Mouse (Mus musculus) kidney, adult 2 months (tissue): ENCODE data around the gene Stac. TPM values are rescaled to one million over a fixed set of nuclear protein-coding genes. Genes with fewer than 3 reads are reported as not detected.

Experiments used
- DNase-seq: peaks from one replicate; pipeline ENCODE4 v3.0.0; 2021
- H3K27ac ChIP-seq: fragments of 200-500 bp; 2 replicates; pipeline ENCODE4 v1.5.1; 2012; ENCODE audit warnings: low read depth, low read length, control low read depth, inconsistent platforms; ENCODE audit not compliant: insufficient read depth
- H3K27me3 ChIP-seq: fragments of 200-500 bp; replicated peaks from 2 replicates; pipeline ENCODE4 v1.6.1; 2012; ENCODE audit warnings: mild to moderate bottlenecking, moderate library complexity, low read length, inconsistent platforms; ENCODE audit not compliant: control insufficient read depth, insufficient read depth
- H3K36me3 ChIP-seq: fragments of 200-500 bp; 2 replicates; pipeline ENCODE4 v1.6.1; 2012; ENCODE audit warnings: mild to moderate bottlenecking, moderate library complexity, low read length, inconsistent platforms; ENCODE audit not compliant: control insufficient read depth, insufficient read depth
- H3K4me1 ChIP-seq: fragments of 200-500 bp; 2 replicates; pipeline ENCODE4 v1.6.1; 2011; ENCODE audit warnings: low read length; ENCODE audit not compliant: control insufficient read depth, insufficient read depth
- H3K4me3 ChIP-seq: fragments of 200-500 bp; 2 replicates; pipeline ENCODE4 v1.5.1; 2011; ENCODE audit warnings: mild to moderate bottlenecking, low read depth, low read length, control low read depth; ENCODE audit not compliant: insufficient read depth
- CTCF ChIP-seq: fragments of 200-500 bp; conservative IDR thresholded peaks from 2 replicates; pipeline ENCODE4 v1.5.1; 2011; ENCODE audit warnings: low read depth, mild to moderate bottlenecking, control low read depth, low read length, moderate library complexity, mixed read lengths; ENCODE audit not compliant: insufficient read depth, insufficient read length
- POLR2A ChIP-seq: fragments of 200-500 bp; IDR thresholded peaks from one replicate; pipeline ENCODE4 v1.6.1; 2011; ENCODE audit warnings: low read depth, low read length, control low read depth
- WGBS: fragments of 180-500 bp; shearing (Covaris S2); methylation state at CpG from one replicate; pipeline ENCODE4 v1.1.7; 2018; 5-methylcytosine and 5-hydroxymethylcytosine counted together
- polyA plus RNA-seq: library from polyadenylated mRNA; depleted of rRNA; stranded (reverse); fragments of >200 nt; gene quantifications from 2 replicates; pipeline ENCODE4 v1.2.3, GENCODE M21; 2012

The Stac gene
- polyA plus RNA-seq, 1 experiment: 0.39 TPM

DNA sequence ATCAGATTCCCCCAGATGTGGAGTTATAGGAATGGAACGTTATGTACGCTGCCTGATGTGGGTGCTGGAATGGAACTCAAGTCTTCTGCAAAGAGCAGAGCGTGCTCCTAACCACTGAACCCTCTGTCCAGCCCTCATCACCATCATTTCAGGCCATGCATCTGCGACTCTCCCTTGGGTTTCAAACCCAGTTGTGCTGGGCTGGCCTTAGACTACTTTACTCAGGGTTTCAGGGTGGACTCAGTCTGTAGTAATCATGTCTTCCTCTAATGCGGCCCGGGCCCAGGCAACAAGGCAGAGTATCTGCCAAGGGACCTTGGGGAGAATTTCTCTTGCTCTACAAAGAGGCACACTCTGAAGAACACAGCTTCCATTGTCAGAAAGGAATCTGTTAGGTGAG, 126.0 kb downstream of the Stac start:
- TF ChIP-seq CTCF: no peak
- TF ChIP-seq POLR2A: no peak
- no peaks in the 10 kb centered on the region for H3K36me3 ChIP-seq
- no peak overlapping the region for H3K27ac ChIP-seq
- WGBS: 95% methylated on average over 6 of the region's 6 CpGs
- H3K27me3 ChIP-seq: no peaks in the 10 kb centered on the region
- DNase-seq: no peak
- no peak overlapping the region for H3K4me3 ChIP-seq
- H3K4me1 ChIP-seq: 0 out of 2 replicates have a peak, but pooled peaks cover 3% of the 10 kb centered on the region

DNA sequence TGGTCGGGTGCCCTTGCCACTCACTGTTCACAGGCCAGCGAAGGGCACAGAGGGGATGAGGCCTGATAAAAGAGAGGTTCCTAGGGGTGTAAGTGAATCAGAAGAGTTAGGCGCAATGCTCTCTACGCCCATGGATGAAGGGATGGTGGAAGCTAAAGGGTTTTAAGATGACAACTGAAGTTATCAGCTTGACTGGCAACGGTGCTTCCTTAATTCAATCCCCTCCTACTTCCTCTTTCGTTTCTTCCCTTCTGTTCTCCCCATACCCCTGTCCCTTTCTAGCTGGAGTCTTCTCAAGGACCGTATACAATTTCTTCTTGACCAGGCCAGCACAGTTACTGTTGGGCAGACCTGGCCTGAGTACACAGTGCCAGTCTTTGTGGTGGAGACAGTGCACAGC, 126.9 kb downstream of the Stac start:
- DNase-seq: no peak
- 0 out of 2 replicates have a peak, but pooled peaks cover 3% of the 10 kb centered on the region for H3K4me1 ChIP-seq
- TF ChIP-seq POLR2A (no peak), CTCF (no peak)
- H3K27ac ChIP-seq: no peak overlapping the region
- 57% methylated on average over 7 of the region's 7 CpGs for WGBS
- no peaks in the 10 kb centered on the region for H3K27me3 ChIP-seq
- no peak overlapping the region for H3K4me3 ChIP-seq
- H3K36me3 ChIP-seq: no peaks in the 10 kb centered on the region

DNA sequence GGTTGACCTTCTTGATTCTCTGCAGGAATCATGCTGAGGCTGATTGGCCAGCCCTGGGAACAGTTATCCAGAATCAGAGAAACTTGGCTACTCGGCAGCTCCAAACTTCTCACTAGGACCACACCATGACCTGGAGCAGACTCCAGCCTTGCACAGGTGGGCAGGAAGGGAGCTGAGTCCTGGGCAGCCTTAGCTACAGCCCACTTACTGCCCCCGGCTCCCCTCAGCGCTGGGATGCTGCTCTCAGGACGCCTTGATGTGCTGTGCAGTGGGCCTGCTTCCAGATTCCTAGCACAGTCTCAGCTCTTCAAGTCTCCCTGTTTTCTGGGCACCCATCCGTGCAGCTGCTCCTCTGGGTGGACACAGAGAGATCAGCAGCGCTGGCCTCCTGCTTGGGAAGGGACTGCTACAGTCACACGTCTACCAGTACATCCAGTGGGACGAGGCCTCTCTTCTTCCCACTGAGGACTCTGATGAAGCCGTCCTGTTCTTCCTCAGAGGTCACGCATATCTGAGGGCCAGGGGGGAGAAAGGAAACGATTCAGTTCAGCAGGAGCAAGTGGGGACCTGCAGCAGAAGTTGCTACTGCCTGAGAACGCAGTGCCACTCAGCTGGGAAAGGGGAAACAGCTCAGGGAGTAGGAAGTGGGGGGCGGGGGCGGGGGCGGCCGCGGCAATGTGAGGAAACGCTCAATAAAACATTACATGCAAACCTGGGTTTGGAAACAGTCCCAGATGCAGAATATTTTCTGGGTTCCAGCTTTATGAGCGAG, 127.7 kb downstream of the Stac start:
- TF ChIP-seq CTCF (no peak), POLR2A (no peak)
- no peak for DNase-seq
- no peak overlapping the region for H3K27ac ChIP-seq
- WGBS: 17% methylated on average over 19 of the region's 19 CpGs
- H3K4me3 ChIP-seq: no peak overlapping the region
- 0 out of 2 replicates have a peak, but pooled peaks cover 3% of the 10 kb centered on the region for H3K4me1 ChIP-seq
- no peaks in the 10 kb centered on the region for H3K36me3 ChIP-seq
- no peaks in the 10 kb centered on the region for H3K27me3 ChIP-seq

DNA sequence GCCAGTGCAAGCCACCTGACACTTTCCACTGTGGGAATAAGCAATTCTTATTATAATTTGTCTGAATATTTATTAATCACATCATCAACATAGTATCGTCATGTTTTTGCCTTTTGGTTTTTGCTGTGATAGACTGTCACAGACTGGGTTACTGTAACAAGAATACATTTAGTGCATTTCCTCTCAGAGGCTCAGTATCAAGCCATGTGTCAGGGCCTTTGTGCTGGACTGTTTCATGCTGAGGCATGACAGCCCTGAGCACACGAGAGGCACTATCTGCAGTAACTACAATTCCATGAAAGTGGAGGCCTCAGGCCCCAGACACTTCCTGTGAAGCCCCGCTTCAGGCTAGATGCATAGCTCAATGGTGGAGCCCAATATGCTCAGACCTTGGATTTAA, 133.4 kb downstream of the Stac start:
- Histone ChIP-seq H3K4me3 (no peak overlapping the region), H3K27me3 (no peaks in the 10 kb centered on the region), H3K36me3 (no peaks in the 10 kb centered on the region), H3K27ac (no peak overlapping the region), H3K4me1 (no peaks in the 10 kb centered on the region)
- no peak for DNase-seq
- WGBS: 83% methylated on average over 3 of the region's 3 CpGs
- TF ChIP-seq POLR2A: no peak
- TF ChIP-seq CTCF: no peak

GRCm38 (mm10) chr9:111552865-111553264, 137.3 kb downstream of the Stac start:
- WGBS: 11% methylated on average over 3 of the region's 3 CpGs
- Histone ChIP-seq H3K27me3 (no peaks in the 10 kb centered on the region), H3K4me1 (no peaks in the 10 kb centered on the region), H3K4me3 (no peak overlapping the region), H3K27ac (no peak overlapping the region), H3K36me3 (no peaks in the 10 kb centered on the region)
- TF ChIP-seq CTCF: no peak
- TF ChIP-seq POLR2A: no peak
- no peak for DNase-seq

- peak; percentile 17 for DNase-seq
- Histone ChIP-seq H3K27ac (no peak overlapping the region), H3K4me1 (no peaks in the 10 kb centered on the region), H3K36me3 (no peaks in the 10 kb centered on the region), H3K27me3 (no peaks in the 10 kb centered on the region), H3K4me3 (no peak overlapping the region)
- TF ChIP-seq CTCF: peak; percentile 79
- no peak for TF ChIP-seq POLR2A
- WGBS: 67% methylated on average over 15 of the region's 15 CpGs
Measured at GRCm38 (mm10) chr9:111551461-111552190, 138.5 kb downstream of the Stac start.

GRCm38 (mm10) chr9:111550963-111551321, 139.2 kb downstream of the Stac start:
- H3K27me3 ChIP-seq: no peaks in the 10 kb centered on the region
- no peak overlapping the region for H3K4me3 ChIP-seq
- no peak for DNase-seq
- H3K4me1 ChIP-seq: no peaks in the 10 kb centered on the region
- 66% methylated on average over 8 of the region's 8 CpGs for WGBS
- no peak for TF ChIP-seq CTCF
- TF ChIP-seq POLR2A: no peak
- no peak overlapping the region for H3K27ac ChIP-seq
- no peaks in the 10 kb centered on the region for H3K36me3 ChIP-seq
